Mouse (Mus musculus) kidney, adult 2 months (tissue): Measurements from ENCODE around the gene Gm37240.

ENCODE experiments used
- CTCF ChIP-seq: fragments of 200-500 bp; conservative IDR thresholded peaks from 2 replicates; pipeline ENCODE4 v1.5.1; 2011; ENCODE audit warnings: low read depth, mild to moderate bottlenecking, control low read depth, low read length, moderate library complexity, mixed read lengths; ENCODE audit not compliant: insufficient read depth, insufficient read length
- POLR2A ChIP-seq: fragments of 200-500 bp; IDR thresholded peaks from one replicate; pipeline ENCODE4 v1.6.1; 2011; ENCODE audit warnings: low read depth, low read length, control low read depth

- no peak for TF ChIP-seq POLR2A
- TF ChIP-seq CTCF = no peak
Measured at GRCm38 (mm10) chr3:84447803-84448202, 1439.5 kb downstream of the Gm37240 start.
